Mouse (Mus musculus): ENCODE measurements around the gene Ptprn2. TPM values are rescaled to one million over a fixed set of nuclear protein-coding genes. Genes with fewer than 3 reads are reported as not detected.

Ptprn2 gene
- polyA plus RNA-seq, 1 experiment from 2014 or later: 24.7 TPM

GRCm38 (mm10) chr12:116823341-116823740 lies 337.8 kb downstream of the Ptprn2 start:
- no peaks in the 10 kb centered on the region for H3K9me3 ChIP-seq (ENCODE audit: control insufficient read depth, low read length)
- no peaks in the 10 kb centered on the region for H3K4me1 ChIP-seq (ENCODE audit: control insufficient read depth, insufficient read depth, low read length)
- no peak overlapping the region for H3K9ac ChIP-seq (replicated peaks; ENCODE audit: low read depth, low read length)
- 67% methylated on average over 3 of the region's 3 CpGs for WGBS
- H3K4me2 ChIP-seq (ENCODE audit: low read depth, low read length): no peak overlapping the region
- no peak for ATAC-seq (ENCODE audit: low read depth)
- H3K4me3 ChIP-seq (ENCODE audit: low read depth, low read length): no peak overlapping the region
- H3K36me3 ChIP-seq (ENCODE audit: control insufficient read depth, insufficient read depth, low read length): no peaks in the 10 kb centered on the region
- no peaks in the 10 kb centered on the region for H3K27me3 ChIP-seq (ENCODE audit: control insufficient read depth, insufficient read depth, low read length)
- H3K27ac ChIP-seq (ENCODE audit: low read depth, low read length): no peak overlapping the region

GRCm38 (mm10) chr12:116827748-116828147 lies 342.2 kb downstream of the Ptprn2 start:
- 39% methylated on average over 7 of the region's 7 CpGs for WGBS
- H3K27ac ChIP-seq (ENCODE audit: low read depth, low read length): no peak overlapping the region

GRCm38 (mm10) chr12:116838611-116839192 lies 353.2 kb downstream of the Ptprn2 start:
- Histone ChIP-seq H3K4me2 (ENCODE audit: low read depth, low read length) (no peak overlapping the region), H3K4me1 (ENCODE audit: control insufficient read depth, insufficient read depth, low read length) (no peaks in the 10 kb centered on the region), H3K36me3 (ENCODE audit: control insufficient read depth, insufficient read depth, low read length) (no peaks in the 10 kb centered on the region), H3K4me3 (ENCODE audit: low read depth, low read length) (no peak overlapping the region), H3K27ac (ENCODE audit: low read depth, low read length) (no peak overlapping the region), H3K27me3 (ENCODE audit: control insufficient read depth, insufficient read depth, low read length) (no peaks in the 10 kb centered on the region), H3K9me3 (ENCODE audit: control insufficient read depth, low read length) (no peaks in the 10 kb centered on the region), H3K9ac (replicated peaks; ENCODE audit: low read depth, low read length) (no peak overlapping the region)
- 76% methylated on average over 3 of the region's 3 CpGs for WGBS
- ATAC-seq (ENCODE audit: low read depth): peak; percentile 58

More at GRCm38 (mm10) chr12:116827748-116828147, 342.2 kb downstream of the Ptprn2 start:
- H3K27me3 ChIP-seq (ENCODE audit: control insufficient read depth, insufficient read depth, low read length): no peaks in the 10 kb centered on the region
- H3K9ac ChIP-seq (replicated peaks; ENCODE audit: low read depth, low read length): no peak overlapping the region
- H3K4me3 ChIP-seq (ENCODE audit: low read depth, low read length): no peak overlapping the region
- H3K4me1 ChIP-seq (ENCODE audit: control insufficient read depth, insufficient read depth, low read length): no peaks in the 10 kb centered on the region
- H3K4me2 ChIP-seq (ENCODE audit: low read depth, low read length): no peak overlapping the region
- H3K36me3 ChIP-seq (ENCODE audit: control insufficient read depth, insufficient read depth, low read length): no peaks in the 10 kb centered on the region
- H3K9me3 ChIP-seq (ENCODE audit: control insufficient read depth, low read length): no peaks in the 10 kb centered on the region
- no peak for ATAC-seq (ENCODE audit: low read depth)

- Histone ChIP-seq H3K27me3 (ENCODE audit: control insufficient read depth, insufficient read depth, low read length) (no peaks in the 10 kb centered on the region), H3K27ac (ENCODE audit: low read depth, low read length) (no peak overlapping the region; the same call in 1 of the 2 replicates)
- WGBS: 61% methylated on average over 8 of the region's 8 CpGs
These were observed 357.3 kb downstream of the Ptprn2 start for GRCm38 (mm10) chr12:116842723-116843272.

GRCm38 (mm10) chr12:116846220-116846619 lies 360.7 kb downstream of the Ptprn2 start:
- no peak for ATAC-seq (ENCODE audit: low read depth)

More at GRCm38 (mm10) chr12:116842723-116843272, 357.3 kb downstream of the Ptprn2 start:
- ATAC-seq (ENCODE audit: low read depth): peak; percentile 56; the same call in 1 of the 2 replicates
- Histone ChIP-seq H3K9ac (replicated peaks; ENCODE audit: low read depth, low read length) (no peak overlapping the region), H3K9me3 (ENCODE audit: control insufficient read depth, low read length) (no peaks in the 10 kb centered on the region), H3K4me3 (ENCODE audit: low read depth, low read length) (no peak overlapping the region), H3K4me1 (ENCODE audit: control insufficient read depth, insufficient read depth, low read length) (no peaks in the 10 kb centered on the region), H3K36me3 (ENCODE audit: control insufficient read depth, insufficient read depth, low read length) (no peaks in the 10 kb centered on the region), H3K4me2 (ENCODE audit: low read depth, low read length) (no peak overlapping the region)

GRCm38 (mm10) chr12:116847021-116847420 lies 361.5 kb downstream of the Ptprn2 start:
- H3K27ac ChIP-seq (ENCODE audit: low read depth, low read length): no peak overlapping the region
- 80% methylated on average over 4 of the region's 4 CpGs for WGBS

More at GRCm38 (mm10) chr12:116846220-116846619, 360.7 kb downstream of the Ptprn2 start:
- no peak overlapping the region for H3K27ac ChIP-seq (ENCODE audit: low read depth, low read length)
- no peaks in the 10 kb centered on the region for H3K4me1 ChIP-seq (ENCODE audit: control insufficient read depth, insufficient read depth, low read length)
- H3K4me3 ChIP-seq (ENCODE audit: low read depth, low read length): no peak overlapping the region
- no peaks in the 10 kb centered on the region for H3K36me3 ChIP-seq (ENCODE audit: control insufficient read depth, insufficient read depth, low read length)
- H3K9me3 ChIP-seq (ENCODE audit: control insufficient read depth, low read length): no peaks in the 10 kb centered on the region
- H3K9ac ChIP-seq (replicated peaks; ENCODE audit: low read depth, low read length): no peak overlapping the region
- no peaks in the 10 kb centered on the region for H3K27me3 ChIP-seq (ENCODE audit: control insufficient read depth, insufficient read depth, low read length)
- no peak overlapping the region for H3K4me2 ChIP-seq (ENCODE audit: low read depth, low read length)

GRCm38 (mm10) chr12:116856307-116856706 lies 370.8 kb downstream of the Ptprn2 start:
- Histone ChIP-seq H3K4me1 (ENCODE audit: control insufficient read depth, insufficient read depth, low read length) (no peaks in the 10 kb centered on the region), H3K4me2 (ENCODE audit: low read depth, low read length) (no peak overlapping the region), H3K27ac (ENCODE audit: low read depth, low read length) (no peak overlapping the region), H3K9ac (replicated peaks; ENCODE audit: low read depth, low read length) (no peak overlapping the region), H3K4me3 (ENCODE audit: low read depth, low read length) (no peak overlapping the region), H3K36me3 (ENCODE audit: control insufficient read depth, insufficient read depth, low read length) (no peaks in the 10 kb centered on the region), H3K9me3 (ENCODE audit: control insufficient read depth, low read length) (no peaks in the 10 kb centered on the region), H3K27me3 (ENCODE audit: control insufficient read depth, insufficient read depth, low read length) (no peaks in the 10 kb centered on the region)
- WGBS: 67% methylated on average over 7 of the region's 7 CpGs
- no peak for ATAC-seq (ENCODE audit: low read depth)

More at GRCm38 (mm10) chr12:116847021-116847420, 361.5 kb downstream of the Ptprn2 start:
- Histone ChIP-seq H3K9ac (replicated peaks; ENCODE audit: low read depth, low read length) (no peak overlapping the region), H3K4me1 (ENCODE audit: control insufficient read depth, insufficient read depth, low read length) (no peaks in the 10 kb centered on the region), H3K4me2 (ENCODE audit: low read depth, low read length) (no peak overlapping the region), H3K9me3 (ENCODE audit: control insufficient read depth, low read length) (no peaks in the 10 kb centered on the region), H3K4me3 (ENCODE audit: low read depth, low read length) (no peak overlapping the region), H3K36me3 (ENCODE audit: control insufficient read depth, insufficient read depth, low read length) (no peaks in the 10 kb centered on the region), H3K27me3 (ENCODE audit: control insufficient read depth, insufficient read depth, low read length) (no peaks in the 10 kb centered on the region)
- ATAC-seq (ENCODE audit: low read depth): no peak

- H3K4me1 ChIP-seq (ENCODE audit: control insufficient read depth, insufficient read depth, low read length): no peaks in the 10 kb centered on the region
- no peaks in the 10 kb centered on the region for H3K27me3 ChIP-seq (ENCODE audit: control insufficient read depth, insufficient read depth, low read length)
- no peak overlapping the region for H3K9ac ChIP-seq (replicated peaks; ENCODE audit: low read depth, low read length)
- H3K27ac ChIP-seq (ENCODE audit: low read depth, low read length): no peak overlapping the region
- ATAC-seq (ENCODE audit: low read depth): no peak
- 90% methylated on average over 4 of the region's 4 CpGs for WGBS
- no peak overlapping the region for H3K4me2 ChIP-seq (ENCODE audit: low read depth, low read length)
- H3K4me3 ChIP-seq (ENCODE audit: low read depth, low read length): no peak overlapping the region
- H3K9me3 ChIP-seq (ENCODE audit: control insufficient read depth, low read length): no peaks in the 10 kb centered on the region
- no peaks in the 10 kb centered on the region for H3K36me3 ChIP-seq (ENCODE audit: control insufficient read depth, insufficient read depth, low read length)
These were observed 376.0 kb downstream of the Ptprn2 start for GRCm38 (mm10) chr12:116861360-116862017.

GRCm38 (mm10) chr12:116863291-116863899 lies 377.9 kb downstream of the Ptprn2 start:
- no peaks in the 10 kb centered on the region for H3K4me1 ChIP-seq (ENCODE audit: control insufficient read depth, insufficient read depth, low read length)
- H3K27me3 ChIP-seq (ENCODE audit: control insufficient read depth, insufficient read depth, low read length): no peaks in the 10 kb centered on the region
- no peak overlapping the region for H3K9ac ChIP-seq (replicated peaks; ENCODE audit: low read depth, low read length)
- H3K4me2 ChIP-seq (ENCODE audit: low read depth, low read length): no peak overlapping the region
- H3K4me3 ChIP-seq (ENCODE audit: low read depth, low read length): no peak overlapping the region
- H3K9me3 ChIP-seq (ENCODE audit: control insufficient read depth, low read length): no peaks in the 10 kb centered on the region
- ATAC-seq (ENCODE audit: low read depth): no peak
- no peak overlapping the region for H3K27ac ChIP-seq (ENCODE audit: low read depth, low read length)
- H3K36me3 ChIP-seq (ENCODE audit: control insufficient read depth, insufficient read depth, low read length): no peaks in the 10 kb centered on the region
- 50% methylated on average over 4 of the region's 4 CpGs for WGBS

Measured in neural tube, embryonic 14.5 days (tissue).